Mouse (Mus musculus) thymus, postnatal 14 days (tissue): ENCODE measurements at regions not wholly inside any gene's neighbourhood (a gene's known extent, or its start where the extent isn't known, plus 50 kb on each side); places are given as distances from the start of the nearest gene placed in this dataset.
"Not testable (repeated sequence)": the region's sequence is repeated elsewhere in the genome, so short reads cannot be mapped to it uniquely, and the experiment has no call there.

Experiments used
- DNase-seq: peaks from one replicate; pipeline ENCODE4 v3.0.0; 2021

DNA sequence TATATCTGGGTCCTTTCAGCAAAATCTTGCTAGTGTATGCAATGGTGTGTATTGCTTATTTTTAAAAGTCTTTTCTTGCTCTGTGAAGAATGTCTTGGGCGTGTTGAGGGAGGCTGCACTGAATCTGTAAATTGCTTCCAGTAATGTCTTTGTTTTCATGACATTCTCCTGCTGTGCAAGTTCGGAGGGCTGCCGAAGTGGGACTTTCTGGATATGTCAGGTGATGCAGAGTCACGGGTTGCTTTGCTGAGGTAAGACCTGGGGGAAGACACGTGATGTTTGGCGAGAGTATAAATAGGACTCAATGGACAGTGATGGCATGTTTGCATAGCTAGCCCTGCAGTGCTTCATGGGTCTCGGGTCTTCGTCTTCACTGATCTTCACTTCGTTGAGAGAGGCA lies 329.2 kb upstream of the Nr5a2 start:
- no peak for DNase-seq

DNA sequence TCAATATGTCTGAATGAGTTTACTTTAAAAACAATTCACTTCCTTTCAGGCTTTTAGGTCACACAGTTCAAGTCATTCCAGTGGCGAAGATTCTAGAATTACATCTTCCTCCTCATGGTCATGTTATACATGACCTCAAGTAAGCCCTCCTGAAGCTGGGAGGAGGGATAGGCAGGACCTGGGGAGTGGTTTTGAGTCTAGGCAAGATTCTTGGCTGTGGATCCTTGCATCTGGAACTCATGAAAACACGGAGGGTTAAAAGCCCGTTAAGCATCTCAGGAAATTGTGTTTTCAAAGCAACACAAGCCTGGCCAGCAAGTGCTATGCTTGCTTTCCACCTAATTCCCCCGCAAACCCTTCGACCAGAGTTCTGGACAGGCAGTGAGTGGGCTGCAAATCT lies 323.0 kb upstream of the Nr5a2 start:
- no peak for DNase-seq

GRCm38 (mm10) chr1:137282457-137282856 lies 322.2 kb upstream of the Nr5a2 start:
- DNase-seq, result no peak

GRCm38 (mm10) chr1:137280391-137281386 lies 320.4 kb upstream of the Nr5a2 start:
- no peak for DNase-seq

DNA sequence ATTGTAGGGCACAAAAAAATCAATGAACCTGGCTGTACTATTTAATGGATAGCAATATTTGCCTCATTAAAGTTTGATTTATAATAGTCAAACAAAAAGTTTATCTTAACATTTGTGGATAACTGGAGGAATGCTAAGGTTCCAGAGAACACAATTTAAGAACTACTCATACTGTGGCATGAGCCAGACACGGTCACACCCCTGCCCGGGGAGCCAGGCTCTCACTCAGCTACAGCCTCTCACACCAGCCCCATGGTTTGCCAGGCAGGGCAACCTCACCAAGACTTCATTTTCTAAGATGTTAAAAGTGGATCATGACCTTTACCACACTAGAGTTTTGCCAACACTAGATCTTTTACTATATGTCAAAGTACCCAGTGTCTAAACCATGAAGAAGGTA lies 319.7 kb upstream of the Nr5a2 start:
- no peak for DNase-seq

GRCm38 (mm10) chr1:137270659-137271612 lies 310.7 kb upstream of the Nr5a2 start:
- DNase-seq, result no peak

GRCm38 (mm10) chr1:137262806-137263370 lies 302.6 kb upstream of the Nr5a2 start:
- DNase-seq, result no peak

GRCm38 (mm10) chr1:137262121-137262525 lies 301.9 kb upstream of the Nr5a2 start:
- no peak for DNase-seq

GRCm38 (mm10) chr1:137256294-137256693 lies 296.0 kb upstream of the Nr5a2 start:
- DNase-seq, result no peak

DNA sequence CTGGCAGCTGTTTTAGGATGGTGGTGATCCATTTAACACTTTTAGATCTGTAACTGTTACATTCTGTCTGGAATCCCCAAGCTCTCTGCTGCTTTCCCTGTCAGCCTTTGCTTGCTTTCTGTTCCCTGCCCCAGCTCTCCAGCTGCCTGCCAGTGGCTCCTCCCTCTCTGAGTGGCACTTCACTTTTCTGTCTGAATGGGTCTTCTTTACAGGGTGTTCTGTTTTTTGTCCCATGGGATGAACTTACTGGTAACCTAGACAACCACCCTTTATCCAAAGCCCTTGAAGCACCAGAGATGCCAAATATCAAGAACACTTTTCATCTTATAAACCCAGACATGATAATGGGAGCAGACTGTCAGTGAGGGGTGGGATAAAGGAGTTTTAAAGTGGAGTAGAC lies 294.8 kb upstream of the Nr5a2 start:
- DNase-seq, result no peak

GRCm38 (mm10) chr1:137254634-137255033 lies 294.4 kb upstream of the Nr5a2 start:
- DNase-seq, result no peak

DNA sequence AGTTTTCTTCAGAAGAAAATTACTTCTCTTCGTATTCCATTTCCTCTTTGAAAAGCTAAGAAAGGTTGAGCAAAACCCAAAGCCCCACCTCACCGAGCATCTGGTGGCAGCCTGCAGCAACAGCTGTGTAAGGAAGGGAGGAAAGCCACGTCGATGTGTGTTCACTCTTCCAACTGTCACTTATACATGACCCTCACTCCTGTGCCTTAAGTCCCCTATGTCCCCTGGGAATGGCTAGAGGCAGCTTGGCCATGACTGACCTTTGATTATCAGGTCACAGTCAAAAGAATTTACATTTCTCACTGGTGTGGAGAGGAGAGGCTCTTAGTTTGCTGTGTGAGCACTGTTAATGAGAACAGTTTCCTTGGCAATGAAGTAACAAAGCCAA lies 266.8 kb upstream of the Nr5a2 start:
- no peak for DNase-seq

GRCm38 (mm10) chr1:137226479-137227097 lies 266.3 kb upstream of the Nr5a2 start:
- peak; percentile 23 for DNase-seq

- no peak for DNase-seq
Observed at GRCm38 (mm10) chr1:137225418-137225817, 265.2 kb upstream of the Nr5a2 start.

DNA sequence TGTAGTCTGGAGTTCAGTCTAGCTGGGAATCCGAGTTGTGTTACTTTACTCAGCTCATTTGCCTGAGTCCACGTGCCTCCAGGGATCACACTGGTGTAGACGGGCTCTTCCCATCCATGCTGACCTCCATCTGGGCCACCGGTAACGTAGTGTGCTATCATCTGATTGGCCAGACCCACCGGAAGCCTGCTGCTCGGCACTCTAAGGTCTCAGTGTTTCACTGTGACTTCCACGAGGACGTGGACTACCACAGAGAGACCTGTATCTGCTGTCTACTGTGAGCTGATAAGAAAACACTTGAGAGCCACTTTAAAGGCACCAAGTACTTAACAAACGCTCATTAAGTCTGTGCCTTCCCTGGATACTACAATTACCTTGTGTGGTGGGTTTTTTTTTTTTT lies 262.8 kb upstream of the Nr5a2 start:
- no peak for DNase-seq

DNA sequence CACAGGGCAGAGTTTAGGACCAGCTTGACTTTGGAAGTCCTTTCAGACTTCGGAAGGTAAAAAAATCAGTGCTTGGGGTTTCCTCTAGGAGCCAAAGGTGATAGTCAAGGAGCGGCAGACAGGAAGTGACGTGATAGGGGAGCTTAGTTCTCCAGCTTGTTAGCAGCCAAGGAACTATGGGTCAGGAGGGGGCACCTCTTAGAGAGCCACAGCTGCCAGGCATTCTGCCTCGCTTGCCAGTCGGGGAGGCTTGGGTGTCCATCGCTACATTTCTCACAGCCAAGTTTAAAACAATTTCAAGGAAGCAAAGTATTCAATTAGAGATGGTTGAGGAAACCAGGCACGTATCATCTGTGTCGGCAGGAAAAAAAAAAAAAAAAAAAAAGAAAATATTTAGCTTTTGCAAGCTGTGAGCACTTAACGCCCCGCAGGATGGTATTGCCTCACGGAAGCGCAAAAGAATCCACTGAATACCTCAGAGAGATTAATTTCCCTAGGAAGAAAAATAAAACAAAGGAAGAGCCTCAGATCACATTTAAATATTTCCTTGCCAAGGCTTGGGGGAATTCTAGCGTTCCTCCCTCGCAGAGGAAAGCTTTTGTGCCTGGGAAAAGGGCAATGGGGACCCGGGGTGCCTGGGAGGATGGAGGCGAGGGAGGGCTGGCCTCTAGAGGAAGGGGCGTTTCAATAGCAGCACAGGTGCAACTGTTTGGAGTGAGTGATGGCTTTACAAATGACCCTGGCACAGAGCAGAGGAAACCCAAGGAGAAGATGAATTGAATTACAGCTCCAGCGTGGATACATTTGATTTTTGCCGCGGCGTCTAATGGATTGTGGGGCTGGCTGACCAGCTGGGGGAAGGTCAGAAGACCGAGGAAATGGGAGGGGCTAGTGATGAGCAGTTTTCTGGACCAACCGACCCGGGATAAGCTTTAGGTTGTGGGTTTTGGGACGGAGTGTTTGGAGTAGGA lies 261.1 kb upstream of the Nr5a2 start:
- DNase-seq, result peak; percentile 11

GRCm38 (mm10) chr1:137220226-137220625 lies 260.0 kb upstream of the Nr5a2 start:
- no peak for DNase-seq

- DNase-seq, result peak; percentile 19
Observed at GRCm38 (mm10) chr1:137218611-137219010, 258.4 kb upstream of the Nr5a2 start.

GRCm38 (mm10) chr1:137218096-137218495 lies 257.8 kb upstream of the Nr5a2 start:
- no peak for DNase-seq

DNA sequence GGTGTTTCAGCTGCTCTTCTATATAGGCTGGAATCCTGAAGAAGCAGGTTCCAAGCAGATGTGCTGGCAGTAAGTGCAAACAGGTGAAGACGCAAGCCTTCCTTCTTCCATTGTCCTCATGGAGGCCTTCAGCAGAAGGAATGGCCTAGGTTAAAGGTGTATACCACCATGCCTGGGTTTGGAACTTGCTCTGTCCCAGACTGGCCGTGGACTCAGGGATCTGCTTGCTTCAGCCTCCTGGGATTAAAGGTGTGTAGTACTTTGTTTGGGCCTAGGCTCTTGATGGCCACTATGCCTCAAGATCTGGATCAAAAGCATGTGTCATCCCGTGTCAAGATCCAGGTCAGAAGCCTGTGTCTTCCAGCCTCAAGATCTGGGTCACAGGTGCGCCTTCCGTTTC lies 257.0 kb upstream of the Nr5a2 start:
- no peak for DNase-seq

- not testable (repeated sequence) for DNase-seq
Observed at GRCm38 (mm10) chr1:137214328-137214727, 254.1 kb upstream of the Nr5a2 start.
